Mouse (Mus musculus) heart, postnatal 0 days (tissue): ENCODE measurements around the gene Kif5c. TPM values are rescaled to one million over a fixed set of nuclear protein-coding genes. Genes with fewer than 3 reads are reported as not detected.

Source experiments
- ATAC-seq: fragments of 200-750 bp; cut with Nextera tagmentation; 2 replicates; pipeline ENCODE4 v1.8.0; 2017; ENCODE audit warnings: low read depth, moderate number of reproducible peaks, moderate library complexity; ENCODE audit not compliant: insufficient read depth
- DNase-seq: peaks from one replicate; pipeline ENCODE4 v3.0.0-alpha.2; 2016; ENCODE audit warnings: low spot score
- H3K27ac ChIP-seq: fragments of 300-500 bp; sonication (generic); 2 replicates; pipeline ENCODE4 v1.5.1; 2014; ENCODE audit warnings: low read depth, mild to moderate bottlenecking
- H3K27me3 ChIP-seq: fragments of 300-500 bp; sonication (generic); 2 replicates; pipeline ENCODE4 v1.6.1; 2014; ENCODE audit warnings: low read length, mixed read lengths; ENCODE audit not compliant: control insufficient read depth, insufficient read depth
- H3K36me3 ChIP-seq: fragments of 300-500 bp; sonication (generic); replicated peaks from 2 replicates; pipeline ENCODE4 v1.6.1; 2014; ENCODE audit warnings: low read length, mixed read lengths; ENCODE audit not compliant: control insufficient read depth, insufficient read depth
- H3K4me1 ChIP-seq: fragments of 300-500 bp; sonication (generic); 2 replicates; pipeline ENCODE4 v1.6.1; 2014; ENCODE audit warnings: antibody characterized with exemption; ENCODE audit not compliant: control insufficient read depth, insufficient read depth
- H3K4me2 ChIP-seq: fragments of 300-500 bp; sonication (generic); 2 replicates; pipeline ENCODE4 v1.6.1; 2014; ENCODE audit warnings: low read depth, mild to moderate bottlenecking, low read length, moderate library complexity
- H3K4me3 ChIP-seq: fragments of 300-500 bp; sonication (generic); 2 replicates; pipeline ENCODE4 v1.5.1; 2014; ENCODE audit warnings: low read depth, low read length
- H3K9ac ChIP-seq: fragments of 300-500 bp; sonication (generic); replicated peaks from 2 replicates; pipeline ENCODE4 v1.6.1; 2014; ENCODE audit warnings: low read depth, low read length, mixed read lengths
- H3K9me3 ChIP-seq: fragments of 300-500 bp; sonication (generic); replicated peaks from 2 replicates; pipeline ENCODE4 v1.6.1; 2016; ENCODE audit warnings: low read length; ENCODE audit not compliant: control insufficient read depth
- CTCF ChIP-seq: IDR thresholded peaks from 2 replicates; pipeline ENCODE4 v1.5.1; 2016; ENCODE audit warnings: antibody characterized with exemption, control low read depth, low read depth
- EP300 ChIP-seq: IDR thresholded peaks from 2 replicates; pipeline ENCODE4 v1.6.1; 2016; ENCODE audit warnings: antibody characterized with exemption, low read depth
- WGBS: fragments of 180-500 bp; shearing (Covaris S2); extraction: QIAGEN DNeasy Blood & Tissue Kit; methylation state at CpG from one replicate; pipeline ENCODE4 v1.1.7; 2014; 5-methylcytosine and 5-hydroxymethylcytosine counted together
- polyA plus RNA-seq: library from polyadenylated mRNA; unstranded; fragments of >200 nt; fragmentation: Nextera tagmentation; extraction: Ambion mirVana; gene quantifications from 2 replicates; pipeline ENCODE4 v1.2.1, GENCODE M21; 2015
- total RNA-seq: library from RNA; depleted of rRNA; stranded (reverse); fragments of >200 nt; gene quantifications from 2 replicates; pipeline ENCODE4 v1.2.3, GENCODE M21; 2014; ENCODE audit warnings: low replicate concordance

Gene Kif5c
- total and polyA plus RNA-seq, 2 experiments from 2014 or later = 0.34 to 0.76 TPM

GRCm38 (mm10) chr2:49572684-49573083 is 46.4 kb upstream of the Kif5c start:
- ATAC-seq (no peak), DNase-seq (no peak)
- no peaks in the 10 kb centered on the region for H3K9me3 ChIP-seq
- no peak overlapping the region for H3K27ac ChIP-seq
- TF ChIP-seq CTCF (no peak), EP300 (no peak)
- no peaks in the 10 kb centered on the region for H3K27me3 ChIP-seq
- peaks cover 11% of the 10 kb centered on the region for H3K4me1 ChIP-seq
- H3K9ac ChIP-seq = no peak overlapping the region
- H3K4me3 ChIP-seq = no peak overlapping the region
- H3K4me2 ChIP-seq = no peak overlapping the region
- WGBS = 83% methylated on average over 9 of the region's 9 CpGs
- H3K36me3 ChIP-seq = no peaks in the 10 kb centered on the region

DNA sequence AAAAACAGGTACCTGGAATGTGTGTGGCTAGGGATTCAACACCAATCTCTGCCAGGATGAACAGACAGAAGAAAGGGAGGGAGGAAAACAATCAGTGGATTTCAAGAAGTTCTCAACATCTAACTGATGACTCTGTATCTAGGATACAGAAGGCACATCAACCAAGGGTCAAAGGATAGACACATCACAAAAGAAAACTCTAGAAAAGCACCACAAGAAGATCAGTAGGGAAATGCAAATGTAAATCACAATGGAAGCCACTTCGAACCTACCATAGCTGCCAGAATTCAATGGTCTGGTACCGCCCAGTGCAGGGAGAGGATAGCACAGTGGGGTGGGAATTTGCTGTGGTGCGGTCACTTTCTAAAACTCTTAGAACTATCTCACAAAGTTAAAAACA is 45.8 kb upstream of the Kif5c start:
- Histone ChIP-seq H3K4me1 (peaks cover 11% of the 10 kb centered on the region), H3K36me3 (no peaks in the 10 kb centered on the region), H3K4me3 (no peak overlapping the region), H3K27me3 (no peaks in the 10 kb centered on the region), H3K4me2 (no peak overlapping the region), H3K9ac (no peak overlapping the region), H3K9me3 (no peaks in the 10 kb centered on the region), H3K27ac (no peak overlapping the region)
- TF ChIP-seq EP300 (no peak), CTCF (no peak)
- WGBS = 95% methylated on average over 3 of the region's 3 CpGs
- ATAC-seq (no peak), DNase-seq (no peak)

- H3K27ac ChIP-seq = no peak overlapping the region
- 72% methylated on average over 3 of the region's 3 CpGs for WGBS
- no peak overlapping the region for H3K4me3 ChIP-seq
- no peaks in the 10 kb centered on the region for H3K4me1 ChIP-seq
- H3K9me3 ChIP-seq = no peaks in the 10 kb centered on the region
- H3K36me3 ChIP-seq = no peaks in the 10 kb centered on the region
- ATAC-seq (no peak), DNase-seq (no peak)
- no peaks in the 10 kb centered on the region for H3K27me3 ChIP-seq
- TF ChIP-seq EP300 = no peak
- no peak for TF ChIP-seq CTCF
- H3K4me2 ChIP-seq = no peak overlapping the region
- H3K9ac ChIP-seq = no peak overlapping the region
Measured at GRCm38 (mm10) chr2:49580585-49580984, 38.5 kb upstream of the Kif5c start.

GRCm38 (mm10) chr2:49582546-49582945 is 36.6 kb upstream of the Kif5c start:
- Histone ChIP-seq H3K9ac (no peak overlapping the region), H3K4me1 (no peaks in the 10 kb centered on the region), H3K4me3 (no peak overlapping the region), H3K36me3 (no peaks in the 10 kb centered on the region), H3K27me3 (no peaks in the 10 kb centered on the region), H3K4me2 (no peak overlapping the region), H3K27ac (no peak overlapping the region), H3K9me3 (no peaks in the 10 kb centered on the region)
- ATAC-seq (no peak), DNase-seq (no peak)
- TF ChIP-seq CTCF (no peak), EP300 (no peak)
- 72% methylated on average over 5 of the region's 5 CpGs for WGBS

DNA sequence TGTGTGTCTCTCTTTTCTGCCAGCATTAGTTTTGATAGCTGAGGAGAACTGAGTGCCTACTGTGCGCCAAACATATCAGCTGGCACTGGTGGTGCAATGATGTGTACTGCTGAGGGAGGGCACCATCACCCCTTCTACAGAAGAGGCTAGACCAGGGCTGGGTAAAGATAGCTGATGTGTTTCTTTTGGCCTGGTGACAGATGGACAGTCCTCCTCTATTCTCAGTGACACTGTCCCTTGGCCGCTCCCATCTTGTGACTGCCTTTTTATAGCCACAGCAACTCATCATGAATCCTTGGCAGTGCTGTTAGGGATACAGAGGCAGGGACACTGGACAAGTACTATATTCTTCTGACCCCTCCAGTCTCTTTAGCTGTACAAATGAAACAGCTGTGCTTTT is 35.8 kb upstream of the Kif5c start:
- Histone ChIP-seq H3K27me3 (no peaks in the 10 kb centered on the region), H3K4me2 (no peak overlapping the region), H3K4me1 (no peaks in the 10 kb centered on the region), H3K4me3 (no peak overlapping the region), H3K27ac (no peak overlapping the region), H3K9ac (no peak overlapping the region), H3K9me3 (no peaks in the 10 kb centered on the region), H3K36me3 (no peaks in the 10 kb centered on the region)
- ATAC-seq = no peak
- WGBS = 77% methylated on average over 2 of the region's 2 CpGs
- TF ChIP-seq CTCF (no peak), EP300 (no peak)
- no peak for DNase-seq

DNA sequence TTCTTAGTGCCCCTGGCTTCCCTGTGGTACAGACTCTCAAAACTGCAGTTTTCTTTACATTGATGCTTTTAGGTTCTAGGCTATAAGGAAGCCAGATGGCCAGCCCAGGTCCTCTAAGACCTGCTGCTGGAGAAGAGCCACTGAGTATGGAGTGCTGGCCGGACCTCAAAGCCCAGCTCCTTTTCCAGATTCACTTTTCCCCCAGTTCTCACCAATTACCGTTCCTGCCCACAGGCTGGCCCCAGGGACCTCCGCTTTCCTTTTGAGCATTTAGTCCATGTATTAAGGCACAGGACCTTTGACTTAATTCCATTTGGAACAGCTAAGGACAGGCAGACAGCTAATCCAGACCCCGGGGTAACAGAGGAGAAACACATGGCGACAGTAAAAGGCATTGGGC is 28.6 kb upstream of the Kif5c start:
- Histone ChIP-seq H3K4me1 (no peaks in the 10 kb centered on the region), H3K27me3 (no peaks in the 10 kb centered on the region), H3K4me3 (no peak overlapping the region), H3K36me3 (no peaks in the 10 kb centered on the region), H3K9me3 (no peaks in the 10 kb centered on the region), H3K4me2 (no peak overlapping the region), H3K27ac (no peak overlapping the region), H3K9ac (no peak overlapping the region)
- TF ChIP-seq CTCF (no peak), EP300 (no peak)
- 64% methylated on average over 5 of the region's 5 CpGs for WGBS
- no peak for DNase-seq
- ATAC-seq = no peak
